ENCODE assay signal across 1 mouse cellular context in genomic region chr10:52387192-52387591, GRCm38 (mm10).
TF ChIP-seq lines count a peak whose summit lies in the region.

No protein-coding gene starts in this region.

TF ChIP-seq in MEL, 35 proteins besides CTCF, POLR2A, EP300 and RAD21 (continued from another document):
- TF ChIP-seq POLR2AphosphoS5 (IDR thresholded peaks at IDR 0.05; ENCODE audit: borderline replicate concordance, low read depth, low read length) (no peak), ZNF384 (IDR thresholded peaks at IDR 0.05; ENCODE audit: low read depth, low read length) (no peak), CHD2 (IDR thresholded peaks at IDR 0.05; ENCODE audit: low read length) (no peak), MEF2A (IDR thresholded peaks at IDR 0.05; ENCODE audit: extremely low read depth, insufficient replicate concordance, low read depth, low read length, poor library complexity, severe bottlenecking) (no peak), ZMIZ1 (IDR thresholded peaks at IDR 0.05; ENCODE audit: low read depth, low read length) (no peak)
